Mouse (Mus musculus) heart, adult 2 months (tissue): ENCODE measurements around the gene Dlk1. TPM values are rescaled to one million over a fixed set of nuclear protein-coding genes. Genes with fewer than 3 reads are reported as not detected.

ENCODE experiments used
- DNase-seq, 2 experiments: peaks; one replicate each; pipeline ENCODE4 v3.0.0; 2021
- H3K27ac ChIP-seq: fragments of 200-600 bp; 2 replicates; pipeline ENCODE4 v1.8.1; 2022
- H3K27me3 ChIP-seq: fragments of 200-500 bp; 2 replicates; pipeline ENCODE4 v1.6.1; 2012; ENCODE audit warnings: mild to moderate bottlenecking, low read length, inconsistent platforms, mixed read lengths; ENCODE audit not compliant: control insufficient read depth, insufficient read depth
- H3K36me3 ChIP-seq: fragments of 200-500 bp; 2 replicates; pipeline ENCODE4 v1.6.1; 2012; ENCODE audit warnings: low read length, inconsistent platforms; ENCODE audit not compliant: control insufficient read depth, insufficient read depth
- H3K4me1 ChIP-seq: fragments of 200-500 bp; 2 replicates; pipeline ENCODE4 v1.6.1; 2011; ENCODE audit warnings: low read length; ENCODE audit not compliant: control insufficient read depth, insufficient read depth
- H3K4me3 ChIP-seq: fragments of 200-600 bp; 2 replicates; pipeline ENCODE4 v1.8.1; 2022
- H3K79me2 ChIP-seq: fragments of 200-500 bp; replicated peaks from 2 replicates; pipeline ENCODE4 v1.6.1; 2012; ENCODE audit warnings: mild to moderate bottlenecking, inconsistent platforms, low read length, moderate library complexity, mixed read lengths; ENCODE audit not compliant: control insufficient read depth, insufficient read depth
- H3K9ac ChIP-seq: fragments of 200-500 bp; 2 replicates; pipeline ENCODE4 v1.6.1; 2012; ENCODE audit warnings: low read depth, mild to moderate bottlenecking, control low read depth, inconsistent platforms, low read length, mixed read lengths
- CTCF ChIP-seq: fragments of 200-600 bp; IDR thresholded peaks from 2 replicates; pipeline ENCODE4 v1.8.1; 2022; ENCODE audit warnings: antibody characterized with exemption, mild to moderate bottlenecking, moderate library complexity
- EP300 ChIP-seq: fragments of 200-500 bp; IDR thresholded peaks from 2 replicates; pipeline ENCODE4 v1.6.1; 2011; ENCODE audit warnings: low read depth, low read length, control low read depth; ENCODE audit not compliant: insufficient read depth
- POLR2A ChIP-seq: fragments of 200-500 bp; IDR thresholded peaks from 2 replicates; pipeline ENCODE4 v1.6.1; 2011; ENCODE audit warnings: mild to moderate bottlenecking, low read depth, low read length, control low read depth; ENCODE audit not compliant: insufficient read depth
- WGBS: fragments of 180-500 bp; shearing (Covaris S2); methylation state at CpG from one replicate; pipeline ENCODE4 v1.1.7; 2018; 5-methylcytosine and 5-hydroxymethylcytosine counted together
- intact Hi-C: fragments of 180-260 bp; cut with DNase I; formaldehyde crosslinking; loops from one replicate; pipeline ENCODE4 v1.15.1; 2025
- polyA plus RNA-seq: library from polyadenylated mRNA; depleted of rRNA; stranded (reverse); fragments of >200 nt; gene quantifications from 2 replicates; pipeline ENCODE4 v1.2.3, GENCODE M21; 2012; rRNA removed
- total RNA-seq, 2 experiments: library from RNA; stranded (reverse); gene quantifications; 2 replicates each; pipeline ENCODE4 v1.2.3; 2021

The Dlk1 gene
- total and polyA plus RNA-seq, 3 experiments = 0.23 to 0.90 TPM; not detected in 1

DNA sequence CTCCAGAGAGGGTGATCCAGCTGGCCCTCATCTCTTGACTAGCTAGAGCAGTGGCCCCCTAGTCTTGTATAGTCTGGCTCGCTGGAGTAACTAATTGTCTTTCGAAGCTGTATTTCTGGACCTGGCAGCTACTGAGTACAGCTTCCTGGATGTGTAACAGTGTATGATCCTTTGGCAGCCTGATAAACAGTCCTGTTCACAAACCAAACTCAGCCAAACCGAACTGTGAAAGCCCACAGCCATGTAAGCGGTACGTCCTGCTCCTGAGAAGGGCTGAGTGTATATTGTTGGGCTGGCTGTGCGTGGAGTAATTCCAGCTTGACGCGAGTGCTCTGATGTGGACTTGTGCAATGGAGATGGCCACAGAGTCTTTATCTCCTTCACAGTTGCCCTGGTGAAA lies 57.6 kb downstream of the Dlk1 start:
- Histone ChIP-seq H3K36me3 (no peaks in the 10 kb centered on the region), H3K4me3 (no peak overlapping the region), H3K79me2 (no peaks in the 10 kb centered on the region), H3K9ac (no peak overlapping the region), H3K27me3 (no peaks in the 10 kb centered on the region), H3K4me1 (no peaks in the 10 kb centered on the region), H3K27ac (no peak overlapping the region)
- TF ChIP-seq CTCF (no peak), POLR2A (no peak), EP300 (no peak)
- intact Hi-C loops = no loop called here
- DNase-seq = no peak
- WGBS = 62% methylated on average over 8 of the region's 8 CpGs

DNA sequence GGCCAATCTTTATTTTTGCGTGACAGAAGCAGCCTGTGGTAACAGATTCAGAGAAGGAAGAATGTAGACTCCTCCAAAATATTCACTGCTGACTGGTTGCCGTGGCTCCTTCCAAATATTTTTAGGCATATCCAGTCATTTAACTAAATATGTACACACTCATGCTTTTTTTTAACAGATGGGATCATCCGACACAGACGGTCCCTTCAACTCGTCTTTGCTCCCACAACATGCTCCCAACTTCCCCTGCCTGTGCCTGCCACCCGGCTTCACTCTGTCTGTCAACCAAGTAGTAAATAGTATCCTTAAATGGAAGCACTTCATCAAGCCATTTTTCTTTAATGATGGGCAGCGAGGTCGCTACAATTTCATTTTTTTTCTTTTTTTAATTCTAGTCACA lies 58.8 kb downstream of the Dlk1 start:
- intact Hi-C loops = no loop called here
- no peaks in the 10 kb centered on the region for H3K27me3 ChIP-seq
- H3K36me3 ChIP-seq = no peaks in the 10 kb centered on the region
- H3K9ac ChIP-seq = no peak overlapping the region
- no peak overlapping the region for H3K4me3 ChIP-seq
- H3K4me1 ChIP-seq = no peaks in the 10 kb centered on the region
- DNase-seq = no peak
- H3K79me2 ChIP-seq = no peaks in the 10 kb centered on the region
- WGBS = 83% methylated on average over 8 of the region's 8 CpGs
- no peak overlapping the region for H3K27ac ChIP-seq
- TF ChIP-seq CTCF (no peak), POLR2A (no peak), EP300 (no peak)

GRCm38 (mm10) chr12:109512151-109512907 lies 59.7 kb downstream of the Dlk1 start:
- no peak overlapping the region for H3K9ac ChIP-seq
- intact Hi-C loops = no loop called here
- H3K4me1 ChIP-seq = no peaks in the 10 kb centered on the region
- no peaks in the 10 kb centered on the region for H3K79me2 ChIP-seq
- no peak for TF ChIP-seq EP300
- no peak for TF ChIP-seq POLR2A
- no peaks in the 10 kb centered on the region for H3K36me3 ChIP-seq
- H3K27ac ChIP-seq = no peak overlapping the region
- H3K27me3 ChIP-seq = no peaks in the 10 kb centered on the region
- WGBS = 51% methylated on average over 13 of the region's 13 CpGs
- DNase-seq = no peak
- H3K4me3 ChIP-seq = no peak overlapping the region

Other genes with a start within 250 kb of the Dlk1 start
- not detected for gene Rtl1, start 147.5 kb downstream of the Dlk1 start, total RNA-seq
- gene Rtl1, start 147.5 kb downstream of the Dlk1 start, polyA plus RNA-seq = 0.02 and 0.12 TPM in 2 replicates